Mouse (Mus musculus) liver, postnatal 0 days (tissue): ENCODE measurements around the gene Gm10563. TPM values are rescaled to one million over a fixed set of nuclear protein-coding genes. Genes with fewer than 3 reads are reported as not detected.

Experiments used
- ATAC-seq: fragments of 200-750 bp; cut with Nextera tagmentation; 2 replicates; pipeline ENCODE4 v1.8.0; 2017; ENCODE audit warnings: mild to moderate bottlenecking, moderate library complexity
- DNase-seq: peaks from one replicate; pipeline ENCODE4 v3.0.0-alpha.2; 2016
- H3K27ac ChIP-seq: fragments of 300-500 bp; sonication (generic); 2 replicates; pipeline ENCODE4 v1.5.1; 2014; ENCODE audit warnings: antibody characterized with exemption, moderate library complexity, mild to moderate bottlenecking, low read depth
- H3K27me3 ChIP-seq: fragments of 300-500 bp; sonication (generic); 2 replicates; pipeline ENCODE4 v1.6.1; 2014; ENCODE audit warnings: low read length, control low read depth, mixed read lengths; ENCODE audit not compliant: insufficient read depth
- H3K36me3 ChIP-seq: fragments of 300-500 bp; sonication (generic); replicated peaks from 2 replicates; pipeline ENCODE4 v1.6.1; 2014; ENCODE audit warnings: mild to moderate bottlenecking, control low read depth, low read length, moderate library complexity, mixed read lengths; ENCODE audit not compliant: insufficient read depth
- H3K4me1 ChIP-seq: fragments of 300-500 bp; sonication (generic); 2 replicates; pipeline ENCODE4 v1.6.1; 2014; ENCODE audit warnings: antibody characterized with exemption, mild to moderate bottlenecking, control low read depth; ENCODE audit not compliant: insufficient read depth
- H3K4me2 ChIP-seq: fragments of 300-500 bp; sonication (generic); 2 replicates; pipeline ENCODE4 v1.6.1; 2014; ENCODE audit warnings: low read depth, mild to moderate bottlenecking, low read length, moderate library complexity, mixed read lengths
- H3K4me3 ChIP-seq: fragments of 300-500 bp; sonication (generic); 2 replicates; pipeline ENCODE4 v1.5.1; 2014; ENCODE audit warnings: low read depth, low read length
- H3K9ac ChIP-seq: fragments of 300-500 bp; sonication (generic); replicated peaks from 2 replicates; pipeline ENCODE4 v1.6.1; 2014; ENCODE audit warnings: mild to moderate bottlenecking, moderate library complexity
- H3K9me3 ChIP-seq: fragments of 300-500 bp; sonication (generic); 2 replicates; pipeline ENCODE4 v1.6.1; 2016; ENCODE audit warnings: mild to moderate bottlenecking, control low read depth, low read length, mixed read lengths
- CTCF ChIP-seq: sonication (generic); IDR thresholded peaks from 2 replicates; pipeline ENCODE4 v1.5.1; 2016; ENCODE audit warnings: antibody characterized with exemption, low read depth
- EP300 ChIP-seq: IDR thresholded peaks from 2 replicates; pipeline ENCODE4 v1.6.1; 2016; ENCODE audit warnings: antibody characterized with exemption, low read depth, mild to moderate bottlenecking
- WGBS: fragments of 180-500 bp; shearing (Covaris S2); extraction: QIAGEN DNeasy Blood & Tissue Kit; methylation state at CpG from one replicate; pipeline ENCODE4 v1.1.7; 2014; ENCODE audit not compliant: insufficient replicate concordance; 5-methylcytosine and 5-hydroxymethylcytosine counted together
- polyA plus RNA-seq: library from polyadenylated mRNA; unstranded; fragments of >200 nt; fragmentation: Nextera tagmentation; extraction: Ambion mirVana; gene quantifications from 2 replicates; pipeline ENCODE4 v1.2.1, GENCODE M21; 2015

The Gm10563 gene
- polyA plus RNA-seq, 1 experiment from 2014 or later, result not detected

GRCm38 (mm10) chr4:155606825-155607224 is 38.4 kb downstream of the Gm10563 start:
- H3K27ac ChIP-seq, result no peak overlapping the region; the same call in 1 of the 2 replicates
- no peak overlapping the region for H3K4me2 ChIP-seq
- DNase-seq (no peak), ATAC-seq (no peak)
- H3K4me1 ChIP-seq, result peaks cover 23% of the 10 kb centered on the region
- no peak overlapping the region for H3K4me3 ChIP-seq
- no peak overlapping the region for H3K9ac ChIP-seq
- TF ChIP-seq EP300 (no peak), CTCF (no peak)
- H3K9me3 ChIP-seq, result no peaks in the 10 kb centered on the region
- 63% methylated on average over 2 of the region's 2 CpGs for WGBS
- no peaks in the 10 kb centered on the region for H3K27me3 ChIP-seq
- H3K36me3 ChIP-seq, result peaks cover 20% of the 10 kb centered on the region

GRCm38 (mm10) chr4:155605132-155605531 is 40.1 kb downstream of the Gm10563 start:
- peak overlapping the region; percentile 63 for H3K27ac ChIP-seq
- H3K4me1 ChIP-seq, result peaks cover 23% of the 10 kb centered on the region
- H3K4me3 ChIP-seq, result no peak overlapping the region
- DNase-seq (no peak), ATAC-seq (no peak)
- TF ChIP-seq EP300, result no peak
- no peak for TF ChIP-seq CTCF
- no peak overlapping the region for H3K9ac ChIP-seq
- H3K36me3 ChIP-seq, result peaks cover 7% of the 10 kb centered on the region
- 69% methylated on average over 4 of the region's 4 CpGs for WGBS
- no peaks in the 10 kb centered on the region for H3K9me3 ChIP-seq
- no peaks in the 10 kb centered on the region for H3K27me3 ChIP-seq
- H3K4me2 ChIP-seq, result peak overlapping the region; percentile 39; the same call in 1 of the 2 replicates

- H3K36me3 ChIP-seq, result 0 out of 2 replicates have a peak, but pooled peaks cover 2% of the 10 kb centered on the region
- peak overlapping the region; percentile 27; the same call in 1 of the 2 replicates for H3K4me2 ChIP-seq
- H3K27ac ChIP-seq, result peak overlapping the region; percentile 41; the same call in 1 of the 2 replicates
- DNase-seq, result no peak
- H3K4me1 ChIP-seq, result peaks cover 29% of the 10 kb centered on the region
- no peak for ATAC-seq
- 87% methylated on average over 6 of the region's 6 CpGs for WGBS
- no peaks in the 10 kb centered on the region for H3K9me3 ChIP-seq
- TF ChIP-seq CTCF (no peak), EP300 (no peak)
- H3K9ac ChIP-seq, result no peak overlapping the region
- no peaks in the 10 kb centered on the region for H3K27me3 ChIP-seq
- no peak overlapping the region for H3K4me3 ChIP-seq
Measured at GRCm38 (mm10) chr4:155603801-155604200, 41.4 kb downstream of the Gm10563 start.

- peak overlapping the region; percentile 90; the same call in 1 of the 2 replicates for H3K9ac ChIP-seq
- TF ChIP-seq EP300 (peak; percentile 86), CTCF (no peak)
- ATAC-seq (no peak), DNase-seq (no peak)
- peak overlapping the region; percentile 93 for H3K4me2 ChIP-seq
- no peaks in the 10 kb centered on the region for H3K27me3 ChIP-seq
- H3K9me3 ChIP-seq, result no peaks in the 10 kb centered on the region
- H3K36me3 ChIP-seq, result 0 out of 2 replicates have a peak, but pooled peaks cover 2% of the 10 kb centered on the region
- peaks cover 36% of the 10 kb centered on the region for H3K4me1 ChIP-seq
- WGBS, result 58% methylated on average over 1 of the region's 1 CpGs
- no peak overlapping the region for H3K27ac ChIP-seq
- peak overlapping the region; percentile 95 for H3K4me3 ChIP-seq
Measured at GRCm38 (mm10) chr4:155602753-155603152, 42.5 kb downstream of the Gm10563 start.

GRCm38 (mm10) chr4:155601997-155602456 is 43.2 kb downstream of the Gm10563 start:
- WGBS, result 1% methylated on average over 31 of the region's 31 CpGs
- Histone ChIP-seq H3K4me1 (peaks cover 36% of the 10 kb centered on the region), H3K27me3 (no peaks in the 10 kb centered on the region), H3K9me3 (no peaks in the 10 kb centered on the region), H3K36me3 (0 out of 2 replicates have a peak, but pooled peaks cover 2% of the 10 kb centered on the region), H3K4me2 (peak overlapping the region; percentile 93), H3K4me3 (peak overlapping the region; percentile 95), H3K27ac (peak overlapping the region; percentile 98), H3K9ac (peak overlapping the region; percentile 90)
- no peak for DNase-seq
- ATAC-seq, result peak; percentile 7
- TF ChIP-seq CTCF (no peak), EP300 (no peak)

- Histone ChIP-seq H3K4me3 (peak within 1 kb of the TSS; percentile 95), H3K4me2 (peak within 1 kb of the TSS; percentile 93), H3K9me3 (no peaks in the 10 kb centered on the region), H3K4me1 (peaks cover 39% of the 10 kb centered on the region), H3K27me3 (no peaks in the 10 kb centered on the region), H3K27ac (peak within 1 kb of the TSS; percentile 98), H3K36me3 (0 out of 2 replicates have a peak, but pooled peaks cover 2% of the 10 kb centered on the region), H3K9ac (peak within 1 kb of the TSS; percentile 90)
- whole genome bisulfite sequencing, result under 1% methylated on average over 65 of the region's 65 CpGs
- ATAC-seq (peak; percentile 93), DNase-seq (peak; percentile 98)
- TF ChIP-seq CTCF (peak; percentile 50), EP300 (0 out of 2 replicates have a peak, but pooled peaks have one; percentile 0)
Measured at GRCm38 (mm10) chr4:155601091-155601996, 43.9 kb downstream of the Gm10563 start, which contains the start of gene Slc35e2. Slc35e2 (plus strand) TSS chr4:155601416.
